Mouse (Mus musculus) limb, embryonic 15.5 days (tissue): ENCODE data around the gene Ldlrad3. TPM values are rescaled to one million over a fixed set of nuclear protein-coding genes. Genes with fewer than 3 reads are reported as not detected.

ENCODE experiments used
- ATAC-seq: fragments of 200-750 bp; cut with Nextera tagmentation; 2 replicates; pipeline ENCODE4 v1.8.0; 2017; ENCODE audit warnings: low read depth, moderate TSS enrichment; ENCODE audit not compliant: insufficient number of reproducible peaks, low FRiP score, low TSS enrichment
- H3K27ac ChIP-seq: fragments of 300-500 bp; sonication (generic); 2 replicates; pipeline ENCODE4 v1.5.1; 2015; ENCODE audit warnings: moderate library complexity, mild to moderate bottlenecking, inconsistent platforms
- H3K27me3 ChIP-seq: fragments of 300-500 bp; sonication (generic); 2 replicates; pipeline ENCODE4 v1.6.1; 2015; ENCODE audit warnings: inconsistent platforms
- H3K36me3 ChIP-seq: fragments of 300-500 bp; sonication (generic); 2 replicates; pipeline ENCODE4 v1.6.1; 2015; ENCODE audit warnings: inconsistent platforms
- H3K4me1 ChIP-seq: fragments of 300-500 bp; sonication (generic); 2 replicates; pipeline ENCODE4 v1.6.1; 2015; ENCODE audit warnings: inconsistent platforms
- H3K4me2 ChIP-seq: fragments of 300-500 bp; sonication (generic); 2 replicates; pipeline ENCODE4 v1.6.1; 2015; ENCODE audit warnings: mild to moderate bottlenecking, inconsistent platforms
- H3K4me3 ChIP-seq: fragments of 300-500 bp; sonication (generic); 2 replicates; pipeline ENCODE4 v1.5.1; 2015; ENCODE audit warnings: mild to moderate bottlenecking, inconsistent platforms
- H3K9ac ChIP-seq: fragments of 300-500 bp; sonication (generic); 2 replicates; pipeline ENCODE4 v1.6.1; 2015; ENCODE audit warnings: inconsistent platforms
- H3K9me3 ChIP-seq: fragments of 300-500 bp; sonication (generic); 2 replicates; pipeline ENCODE4 v1.6.1; 2016; ENCODE audit warnings: inconsistent platforms
- WGBS: fragments of 180-500 bp; shearing (Covaris S2); methylation state at CpG from one replicate; pipeline ENCODE4 v1.1.7; 2015; 5-methylcytosine and 5-hydroxymethylcytosine counted together
- polyA plus RNA-seq: library from polyadenylated mRNA; unstranded; fragments of >200 nt; fragmentation: Nextera tagmentation; extraction: Ambion mirVana; gene quantifications from 2 replicates; pipeline ENCODE4 v1.2.1, GENCODE M21; 2015

The Ldlrad3 gene
- polyA plus RNA-seq, 1 experiment from 2014 or later: 55.1 TPM

GRCm38 (mm10) chr2:102122146-102122515 is 64.1 kb downstream of the Ldlrad3 start:
- H3K9me3 ChIP-seq: no peaks in the 10 kb centered on the region
- H3K4me1 ChIP-seq: peaks cover 55% of the 10 kb centered on the region
- H3K27me3 ChIP-seq: no peaks in the 10 kb centered on the region
- H3K27ac ChIP-seq: no peak overlapping the region
- ATAC-seq: no peak
- no peaks in the 10 kb centered on the region for H3K36me3 ChIP-seq
- H3K4me2 ChIP-seq: no peak overlapping the region
- 69% methylated on average over 1 of the region's 1 CpGs for WGBS
- no peak overlapping the region for H3K9ac ChIP-seq
- H3K4me3 ChIP-seq: no peak overlapping the region

- no peaks in the 10 kb centered on the region for H3K36me3 ChIP-seq
- no peak overlapping the region for H3K27ac ChIP-seq
- WGBS: 82% methylated on average over 4 of the region's 4 CpGs
- no peaks in the 10 kb centered on the region for H3K27me3 ChIP-seq
- peaks cover 55% of the 10 kb centered on the region for H3K4me1 ChIP-seq
- H3K9me3 ChIP-seq: no peaks in the 10 kb centered on the region
- no peak overlapping the region for H3K4me3 ChIP-seq
- H3K4me2 ChIP-seq: no peak overlapping the region
- no peak for ATAC-seq
- H3K9ac ChIP-seq: no peak overlapping the region
Observed at GRCm38 (mm10) chr2:102121440-102122145, 64.6 kb downstream of the Ldlrad3 start.

GRCm38 (mm10) chr2:102119751-102120505 is 66.3 kb downstream of the Ldlrad3 start:
- peaks cover 56% of the 10 kb centered on the region for H3K4me1 ChIP-seq
- H3K27ac ChIP-seq: 0 out of 2 replicates have a peak overlapping the region, but pooled peaks have one; percentile 22
- H3K36me3 ChIP-seq: no peaks in the 10 kb centered on the region

GRCm38 (mm10) chr2:102118988-102119460 is 67.2 kb downstream of the Ldlrad3 start:
- Histone ChIP-seq H3K4me3 (no peak overlapping the region), H3K27me3 (no peaks in the 10 kb centered on the region), H3K27ac (peak overlapping the region; percentile 55), H3K9ac (no peak overlapping the region), H3K9me3 (no peaks in the 10 kb centered on the region), H3K4me2 (peak overlapping the region; percentile 28; the same call in 1 of the 2 replicates), H3K36me3 (no peaks in the 10 kb centered on the region), H3K4me1 (peaks cover 59% of the 10 kb centered on the region)
- 25% methylated on average over 15 of the region's 15 CpGs for WGBS
- ATAC-seq: no peak

More at GRCm38 (mm10) chr2:102119751-102120505, 66.3 kb downstream of the Ldlrad3 start:
- Histone ChIP-seq H3K9me3 (no peaks in the 10 kb centered on the region), H3K9ac (no peak overlapping the region), H3K4me3 (no peak overlapping the region), H3K4me2 (no peak overlapping the region), H3K27me3 (no peaks in the 10 kb centered on the region)
- no peak for ATAC-seq
- 45% methylated on average over 12 of the region's 12 CpGs for WGBS

- Histone ChIP-seq H3K4me3 (no peak overlapping the region), H3K4me1 (peaks cover 69% of the 10 kb centered on the region), H3K27me3 (no peaks in the 10 kb centered on the region), H3K9ac (no peak overlapping the region), H3K4me2 (no peak overlapping the region), H3K36me3 (no peaks in the 10 kb centered on the region), H3K9me3 (no peaks in the 10 kb centered on the region), H3K27ac (peak overlapping the region; percentile 30)
- 62% methylated on average over 6 of the region's 6 CpGs for WGBS
- ATAC-seq: no peak
Observed at GRCm38 (mm10) chr2:102117402-102117760, 68.8 kb downstream of the Ldlrad3 start.

GRCm38 (mm10) chr2:102116521-102117401 is 69.4 kb downstream of the Ldlrad3 start:
- H3K4me1 ChIP-seq: peaks cover 64% of the 10 kb centered on the region
- no peaks in the 10 kb centered on the region for H3K36me3 ChIP-seq
- no peak overlapping the region for H3K4me3 ChIP-seq
- no peaks in the 10 kb centered on the region for H3K9me3 ChIP-seq
- H3K4me2 ChIP-seq: no peak overlapping the region
- no peak overlapping the region for H3K9ac ChIP-seq
- H3K27ac ChIP-seq: peak overlapping the region; percentile 28
- H3K27me3 ChIP-seq: no peaks in the 10 kb centered on the region
- no peak for ATAC-seq
- WGBS: 39% methylated on average over 9 of the region's 9 CpGs

- H3K4me2 ChIP-seq: no peak overlapping the region
- 0 out of 2 replicates have a peak, but pooled peaks cover 4% of the 10 kb centered on the region for H3K36me3 ChIP-seq
- H3K9me3 ChIP-seq: no peaks in the 10 kb centered on the region
- no peak overlapping the region for H3K9ac ChIP-seq
- no peak for ATAC-seq
- peaks cover 48% of the 10 kb centered on the region for H3K4me1 ChIP-seq
- no peak overlapping the region for H3K27ac ChIP-seq
- 81% methylated on average over 3 of the region's 3 CpGs for WGBS
- no peaks in the 10 kb centered on the region for H3K27me3 ChIP-seq
- H3K4me3 ChIP-seq: no peak overlapping the region
Observed at GRCm38 (mm10) chr2:102113801-102114200, 72.4 kb downstream of the Ldlrad3 start.

GRCm38 (mm10) chr2:102113323-102113722 is 72.9 kb downstream of the Ldlrad3 start:
- Histone ChIP-seq H3K27me3 (no peaks in the 10 kb centered on the region), H3K36me3 (0 out of 2 replicates have a peak, but pooled peaks cover 4% of the 10 kb centered on the region), H3K4me3 (no peak overlapping the region), H3K27ac (no peak overlapping the region), H3K9me3 (no peaks in the 10 kb centered on the region), H3K4me2 (no peak overlapping the region), H3K9ac (no peak overlapping the region), H3K4me1 (peaks cover 48% of the 10 kb centered on the region)
- whole genome bisulfite sequencing: 64% methylated on average over 12 of the region's 12 CpGs
- no peak for ATAC-seq

GRCm38 (mm10) chr2:102111906-102112499 is 74.2 kb downstream of the Ldlrad3 start:
- peaks cover 51% of the 10 kb centered on the region for H3K4me1 ChIP-seq
- 64% methylated on average over 13 of the region's 13 CpGs for WGBS
- no peak overlapping the region for H3K4me3 ChIP-seq
- 0 out of 2 replicates have a peak, but pooled peaks cover 4% of the 10 kb centered on the region for H3K36me3 ChIP-seq
- no peaks in the 10 kb centered on the region for H3K9me3 ChIP-seq
- no peak for ATAC-seq
- H3K27ac ChIP-seq: no peak overlapping the region
- no peak overlapping the region for H3K9ac ChIP-seq
- no peaks in the 10 kb centered on the region for H3K27me3 ChIP-seq
- H3K4me2 ChIP-seq: no peak overlapping the region

GRCm38 (mm10) chr2:102110306-102110705 is 75.9 kb downstream of the Ldlrad3 start:
- Histone ChIP-seq H3K4me3 (no peak overlapping the region), H3K27me3 (no peaks in the 10 kb centered on the region), H3K4me2 (no peak overlapping the region), H3K27ac (no peak overlapping the region), H3K36me3 (0 out of 2 replicates have a peak, but pooled peaks cover 4% of the 10 kb centered on the region), H3K9me3 (no peaks in the 10 kb centered on the region), H3K4me1 (peaks cover 40% of the 10 kb centered on the region), H3K9ac (no peak overlapping the region)
- no peak for ATAC-seq
- WGBS: 93% methylated on average over 2 of the region's 2 CpGs

GRCm38 (mm10) chr2:102107280-102107679 is 78.9 kb downstream of the Ldlrad3 start:
- Histone ChIP-seq H3K9me3 (no peaks in the 10 kb centered on the region), H3K27ac (no peak overlapping the region), H3K4me2 (no peak overlapping the region), H3K4me1 (peaks cover 24% of the 10 kb centered on the region), H3K36me3 (0 out of 2 replicates have a peak, but pooled peaks cover 4% of the 10 kb centered on the region), H3K4me3 (no peak overlapping the region), H3K27me3 (no peaks in the 10 kb centered on the region), H3K9ac (no peak overlapping the region)
- 63% methylated on average over 6 of the region's 6 CpGs for WGBS
- ATAC-seq: no peak
